In the genomic region with DNA sequence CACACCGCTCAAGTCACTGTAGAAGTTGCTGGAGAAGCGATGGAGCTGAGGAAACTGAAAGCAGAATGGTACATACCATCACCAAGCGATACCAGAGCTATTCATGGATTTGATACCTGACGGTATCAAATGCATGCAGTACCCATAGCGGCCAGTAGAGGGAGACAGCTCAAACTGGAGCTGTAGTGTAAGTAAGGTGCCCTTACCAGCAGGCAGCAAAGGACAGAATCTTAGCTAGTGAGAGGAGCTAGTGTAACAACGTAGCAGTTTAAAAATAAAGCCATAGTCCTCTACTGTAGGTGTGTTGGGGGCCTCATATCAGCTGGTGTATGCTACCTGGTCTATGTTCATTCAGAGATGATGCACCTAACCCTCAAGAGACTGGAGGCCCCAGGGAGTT, we compare ENCODE assay signal across 8 mouse cellular contexts. TPM values are rescaled to one million over a fixed set of nuclear protein-coding genes. Genes with fewer than 3 reads are reported as not detected.
A peak's percentile ranks its signal among the peaks of the same experiment; 100 is the strongest.
DNase-seq lines count a peak whose midpoint lies in the region; ATAC-seq and TF ChIP-seq lines count a peak whose summit lies in the region.
"Had no signal": no experiment of that assay in that cellular context is flagged by ENCODE, and none has a peak within 500 bp of the region (broad histone marks: within the 10 kb centered on the region; RNA-seq: fewer than 3 reads in every experiment).

No protein-coding gene starts in this region.

- TF ChIP-seq POLR2A in brain, embryonic 14.5 days (IDR thresholded peaks at IDR 0.05; ENCODE audit: borderline replicate concordance, extremely low read depth, insufficient read depth, insufficient read length, poor library complexity, severe bottlenecking), result no peak

- no peak overlapping the region for H3K9ac ChIP-seq in forebrain, embryonic 13.5 days
- no peak overlapping the region for H3K9ac ChIP-seq in hindbrain, embryonic 13.5 days
- H3K9ac ChIP-seq: liver, embryonic 15.5 days had no signal

- no peaks in the 10 kb centered on the region for H3K9me3 ChIP-seq in forebrain, embryonic 13.5 days (replicated peaks)
- H3K9me3 ChIP-seq in hindbrain, embryonic 13.5 days, result no peaks in the 10 kb centered on the region
- H3K9me3 ChIP-seq: liver, embryonic 15.5 days had no signal

- 14% methylated on average over 6 of the region's 6 CpGs for WGBS in forebrain, embryonic 13.5 days
- WGBS in hindbrain, embryonic 13.5 days, result 19% methylated on average over 6 of the region's 6 CpGs

- H3K4me1 ChIP-seq in forebrain, embryonic 13.5 days, result no peaks in the 10 kb centered on the region
- no peaks in the 10 kb centered on the region for H3K4me1 ChIP-seq in hindbrain, embryonic 13.5 days (replicated peaks)
- H3K4me1 ChIP-seq: liver, embryonic 15.5 days had no signal

- DNase-seq in MN1 (ENCODE audit: low spot score), result peak; percentile 63
- peak; percentile 84 for DNase-seq in brain, embryonic 14.5 days (ENCODE audit: low read depth)
- DNase-seq in layer of hippocampus, postnatal 10 days (ENCODE audit: low spot score in 2 of 2), result peak; percentile 58 to 60
- peak; percentile 26 to 66 for DNase-seq in lung, postnatal 4 days
- peak; percentile 64 for DNase-seq in right cerebral cortex, postnatal 14 days

- no peaks in the 10 kb centered on the region for H3K36me3 ChIP-seq in forebrain, embryonic 13.5 days (ENCODE audit: poor library complexity, severe bottlenecking)
- peaks cover 11% of the 10 kb centered on the region for H3K36me3 ChIP-seq in hindbrain, embryonic 13.5 days
- H3K36me3 ChIP-seq: liver, embryonic 15.5 days had no signal

- no peak overlapping the region for H3K27ac ChIP-seq in forebrain, embryonic 13.5 days
- no peak overlapping the region for H3K27ac ChIP-seq in hindbrain, embryonic 13.5 days
- H3K27ac ChIP-seq: liver, embryonic 15.5 days had no signal

- ATAC-seq in forebrain, embryonic 13.5 days, result peak; percentile 73
- ATAC-seq in hindbrain, embryonic 13.5 days (ENCODE audit: low FRiP score), result peak; percentile 71; the same call in 1 of the 2 replicates

- no peak overlapping the region for H3K4me2 ChIP-seq in forebrain, embryonic 13.5 days
- H3K4me2 ChIP-seq in hindbrain, embryonic 13.5 days, result no peak overlapping the region
- H3K4me2 ChIP-seq: liver, embryonic 15.5 days had no signal

- no peak overlapping the region for H3K4me3 ChIP-seq in forebrain, embryonic 13.5 days
- H3K4me3 ChIP-seq in hindbrain, embryonic 13.5 days, result no peak overlapping the region
- H3K4me3 ChIP-seq: liver, embryonic 15.5 days had no signal

- no peaks in the 10 kb centered on the region for H3K27me3 ChIP-seq in forebrain, embryonic 13.5 days
- no peaks in the 10 kb centered on the region for H3K27me3 ChIP-seq in hindbrain, embryonic 13.5 days
- H3K27me3 ChIP-seq: liver, embryonic 15.5 days had no signal

- TF ChIP-seq CTCF in brain, embryonic 14.5 days (IDR thresholded peaks at IDR 0.05; ENCODE audit: borderline replicate concordance, extremely low read depth, insufficient read depth, insufficient read length), result peak; percentile 88; the same call in 1 of the 2 replicates

RNA-seq across cellular contexts. Expression of a gene that starts 12.0 kb away (rescaled TPM):
- 0.82 and 1.3 TPM in 2 replicates for polyA plus RNA-seq in brain, embryonic 14.5 days (2012; rRNA removed)
- 0.49 and 0.72 TPM in 2 replicates for polyA plus RNA-seq in forebrain, embryonic 13.5 days (2015; fragmentation: Nextera tagmentation; extraction: Ambion mirVana)
- 1.5 and 1.8 TPM in 2 replicates for polyA plus RNA-seq in hindbrain, embryonic 13.5 days (2015; fragmentation: Nextera tagmentation; extraction: Ambion mirVana)
- total RNA-seq in layer of hippocampus, postnatal 10 days (2021), result 1 to 10 TPM; 4.9 to 5.4 TPM

RNA-seq across cellular contexts. Expression of a gene that starts 36.8 kb away (rescaled TPM):
- not detected in 2 replicates for polyA plus RNA-seq in brain, embryonic 14.5 days (2012; rRNA removed)
- not detected in 2 replicates for polyA plus RNA-seq in forebrain, embryonic 13.5 days (2015; fragmentation: Nextera tagmentation; extraction: Ambion mirVana)
- not detected in 2 replicates for polyA plus RNA-seq in hindbrain, embryonic 13.5 days (2015; fragmentation: Nextera tagmentation; extraction: Ambion mirVana)
- not detected for total RNA-seq in layer of hippocampus, postnatal 10 days (2021)

RNA-seq across cellular contexts. Expression of a gene that starts 37.1 kb away (rescaled TPM):
- polyA plus RNA-seq in brain, embryonic 14.5 days (2012; rRNA removed), result 5.1 and 7.9 TPM in 2 replicates
- 3.4 TPM in 2 replicates for polyA plus RNA-seq in forebrain, embryonic 13.5 days (2015; fragmentation: Nextera tagmentation; extraction: Ambion mirVana)
- polyA plus RNA-seq in hindbrain, embryonic 13.5 days (2015; fragmentation: Nextera tagmentation; extraction: Ambion mirVana), result 6.0 and 6.1 TPM in 2 replicates
- 10 to 100 TPM; 21.8 to 22.8 TPM for total RNA-seq in layer of hippocampus, postnatal 10 days (2021)

RNA-seq across cellular contexts. Expression of a gene that starts 50.4 kb away (rescaled TPM):
- 0.03 TPM in 2 replicates for polyA plus RNA-seq in brain, embryonic 14.5 days (2012; rRNA removed)
- not detected in 2 replicates for polyA plus RNA-seq in forebrain, embryonic 13.5 days (2015; fragmentation: Nextera tagmentation; extraction: Ambion mirVana)
- polyA plus RNA-seq in hindbrain, embryonic 13.5 days (2015; fragmentation: Nextera tagmentation; extraction: Ambion mirVana), result not detected in 2 replicates
- total RNA-seq in layer of hippocampus, postnatal 10 days (2021), result under 1 TPM in 1 of 2 experiments, not detected in 1; 0.07 TPM
